Mouse (Mus musculus) lung, embryonic 16.5 days (tissue): ENCODE data around the gene Dusp13. TPM values are rescaled to one million over a fixed set of nuclear protein-coding genes. Genes with fewer than 3 reads are reported as not detected.

Experiments
- ATAC-seq: fragments of 200-750 bp; cut with Nextera tagmentation; 2 replicates; pipeline ENCODE4 v1.8.0; 2017; ENCODE audit warnings: low read depth, mild to moderate bottlenecking, moderate library complexity
- H3K27ac ChIP-seq: fragments of 300-500 bp; sonication (generic); 2 replicates; pipeline ENCODE4 v1.5.1; 2014; ENCODE audit warnings: mild to moderate bottlenecking, control low read depth, low read length
- H3K27me3 ChIP-seq: fragments of 300-500 bp; sonication (generic); 2 replicates; pipeline ENCODE4 v1.6.1; 2014; ENCODE audit warnings: low read depth, low read length, mixed read lengths; ENCODE audit not compliant: control insufficient read depth, insufficient read depth
- H3K36me3 ChIP-seq: fragments of 300-500 bp; sonication (generic); 2 replicates; pipeline ENCODE4 v1.6.1; 2014; ENCODE audit warnings: low read length; ENCODE audit not compliant: control insufficient read depth, insufficient read depth
- H3K4me1 ChIP-seq: fragments of 300-500 bp; sonication (generic); replicated peaks from 2 replicates; pipeline ENCODE4 v1.6.1; 2014; ENCODE audit warnings: low read length, mixed read lengths; ENCODE audit not compliant: control insufficient read depth, insufficient read depth
- H3K4me2 ChIP-seq: fragments of 300-500 bp; sonication (generic); 2 replicates; pipeline ENCODE4 v1.6.1; 2014; ENCODE audit warnings: low read depth, low read length, control low read depth
- H3K4me3 ChIP-seq: fragments of 300-500 bp; sonication (generic); 2 replicates; pipeline ENCODE4 v1.5.1; 2014; ENCODE audit warnings: mild to moderate bottlenecking, low read length, control low read depth
- H3K9ac ChIP-seq: fragments of 300-500 bp; sonication (generic); 2 replicates; pipeline ENCODE4 v1.6.1; 2014; ENCODE audit warnings: low read length, control low read depth
- H3K9me3 ChIP-seq: fragments of 300-500 bp; sonication (generic); 2 replicates; pipeline ENCODE4 v1.6.1; 2016; ENCODE audit warnings: low read length; ENCODE audit not compliant: control insufficient read depth
- WGBS: fragments of 180-500 bp; shearing (Covaris S2); extraction: QIAGEN DNeasy Blood & Tissue Kit; methylation state at CpG from one replicate; pipeline ENCODE4 v1.1.7; 2014; 5-methylcytosine and 5-hydroxymethylcytosine counted together
- polyA plus RNA-seq: library from polyadenylated mRNA; unstranded; fragments of >200 nt; fragmentation: Nextera tagmentation; extraction: Ambion mirVana; gene quantifications from 2 replicates; pipeline ENCODE4 v1.2.1, GENCODE M21; 2015

Gene Dusp13
- 0.28 and 0.43 TPM in 2 replicates for polyA plus RNA-seq

GRCm38 (mm10) chr14:21750881-21751542, at the start of gene Dusp13:
Dusp13 (minus strand) TSS chr14:21751181.
- Histone ChIP-seq H3K27ac (peak within 1 kb of the TSS; percentile 76), H3K9me3 (no peaks in the 10 kb centered on the region), H3K9ac (peak within 1 kb of the TSS; percentile 89), H3K4me1 (peaks cover 8% of the 10 kb centered on the region), H3K4me3 (peak within 1 kb of the TSS; percentile 89), H3K4me2 (peak within 1 kb of the TSS; percentile 70), H3K36me3 (no peaks in the 10 kb centered on the region), H3K27me3 (no peaks in the 10 kb centered on the region)
- under 1% methylated on average over 26 of the region's 26 CpGs for WGBS
- ATAC-seq = peak; percentile 67

DNA sequence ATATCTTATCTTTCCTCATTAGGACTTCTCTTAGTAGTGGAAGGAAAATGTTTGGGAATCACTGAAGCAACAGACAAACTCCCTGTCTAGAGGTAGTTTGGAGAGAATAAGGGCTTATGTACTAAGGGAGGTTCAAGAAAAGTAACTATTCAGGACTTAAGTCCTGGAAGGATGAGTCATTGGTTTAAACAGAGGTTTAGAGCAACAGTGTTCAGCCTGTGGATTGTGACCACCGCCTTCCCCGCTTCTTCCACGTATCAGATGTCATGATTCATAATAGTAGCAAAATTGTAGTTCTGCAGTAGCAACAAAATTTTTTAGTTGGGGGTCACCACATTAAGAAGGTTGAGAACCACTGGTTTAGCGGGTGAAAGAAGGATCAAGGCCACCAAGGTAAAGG, 49.7 kb upstream of the Dusp13 start:
- Histone ChIP-seq H3K27ac (no peak overlapping the region), H3K4me3 (no peak overlapping the region), H3K9me3 (no peaks in the 10 kb centered on the region), H3K9ac (no peak overlapping the region), H3K36me3 (no peaks in the 10 kb centered on the region; the same call in 1 of the 2 replicates), H3K4me1 (no peaks in the 10 kb centered on the region), H3K27me3 (no peaks in the 10 kb centered on the region), H3K4me2 (no peak overlapping the region)
- ATAC-seq = no peak
- WGBS = 90% methylated on average over 4 of the region's 4 CpGs

- no peaks in the 10 kb centered on the region for H3K27me3 ChIP-seq
- H3K9me3 ChIP-seq = no peaks in the 10 kb centered on the region
- no peak overlapping the region for H3K27ac ChIP-seq
- no peak overlapping the region for H3K4me3 ChIP-seq
- 90% methylated on average over 6 of the region's 6 CpGs for WGBS
- H3K36me3 ChIP-seq = peaks cover 3% of the 10 kb centered on the region; the same call in 1 of the 2 replicates
- 0 out of 2 replicates have a peak, but pooled peaks cover 2% of the 10 kb centered on the region for H3K4me1 ChIP-seq
- ATAC-seq = no peak
- no peak overlapping the region for H3K9ac ChIP-seq
- H3K4me2 ChIP-seq = no peak overlapping the region
Measured at GRCm38 (mm10) chr14:21792250-21792649, 41.3 kb upstream of the Dusp13 start.

DNA sequence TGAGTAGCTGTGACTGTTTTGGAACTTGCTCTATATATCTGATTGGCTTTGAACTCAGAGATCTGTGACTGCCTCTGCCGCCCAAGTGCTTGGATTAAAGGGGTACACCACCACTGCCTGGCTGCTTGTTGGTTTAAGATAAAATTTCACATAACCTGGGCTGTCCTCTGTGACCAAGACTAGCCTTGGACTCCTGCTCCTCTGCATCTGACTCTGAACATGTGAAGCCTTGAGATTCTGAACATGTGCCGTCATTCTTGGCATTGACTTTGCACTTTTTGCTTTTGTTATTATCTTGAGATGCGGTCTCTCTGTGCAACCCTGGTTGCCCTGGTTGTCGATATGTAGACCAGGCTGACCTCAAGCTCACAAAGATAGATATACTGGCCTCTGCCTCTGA, 40.7 kb upstream of the Dusp13 start:
- Histone ChIP-seq H3K4me2 (no peak overlapping the region), H3K27me3 (no peaks in the 10 kb centered on the region), H3K36me3 (peaks cover 3% of the 10 kb centered on the region; the same call in 1 of the 2 replicates), H3K9me3 (no peaks in the 10 kb centered on the region), H3K27ac (no peak overlapping the region), H3K4me1 (0 out of 2 replicates have a peak, but pooled peaks cover 2% of the 10 kb centered on the region), H3K4me3 (no peak overlapping the region), H3K9ac (no peak overlapping the region)
- no peak for ATAC-seq
- 84% methylated on average over 4 of the region's 4 CpGs for WGBS

- H3K27ac ChIP-seq = no peak overlapping the region
- no peak for ATAC-seq
- H3K27me3 ChIP-seq = no peaks in the 10 kb centered on the region
- no peak overlapping the region for H3K4me3 ChIP-seq
- no peak overlapping the region for H3K4me2 ChIP-seq
- no peaks in the 10 kb centered on the region for H3K9me3 ChIP-seq
- 0 out of 2 replicates have a peak, but pooled peaks cover 2% of the 10 kb centered on the region for H3K4me1 ChIP-seq
- H3K9ac ChIP-seq = no peak overlapping the region
- peaks cover 3% of the 10 kb centered on the region; the same call in 1 of the 2 replicates for H3K36me3 ChIP-seq
- WGBS = 84% methylated on average over 9 of the region's 9 CpGs
Measured at GRCm38 (mm10) chr14:21790585-21791251, 39.7 kb upstream of the Dusp13 start.

DNA sequence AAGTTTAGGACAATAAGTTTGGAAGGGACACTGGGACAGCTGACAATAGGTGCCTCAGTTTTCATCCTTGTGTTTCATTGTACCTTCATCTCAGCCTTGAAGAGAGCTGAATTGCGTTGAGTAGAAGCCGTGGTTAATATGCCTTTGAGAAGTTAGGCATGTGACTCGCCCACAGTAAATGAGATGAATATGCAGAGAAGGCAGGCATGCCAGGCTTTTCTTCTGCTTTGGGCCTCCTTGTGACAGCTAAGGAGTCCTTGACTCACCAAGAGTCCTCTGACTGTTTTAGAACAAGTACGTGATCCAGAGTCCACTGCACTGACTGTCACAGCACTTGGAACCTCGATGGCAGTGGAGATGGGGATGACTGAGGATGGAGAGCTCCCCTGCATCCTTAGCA, 37.1 kb upstream of the Dusp13 start:
- Histone ChIP-seq H3K4me3 (no peak overlapping the region), H3K4me1 (no peaks in the 10 kb centered on the region), H3K36me3 (peaks cover 7% of the 10 kb centered on the region), H3K27ac (no peak overlapping the region), H3K27me3 (no peaks in the 10 kb centered on the region), H3K9ac (no peak overlapping the region), H3K4me2 (no peak overlapping the region), H3K9me3 (no peaks in the 10 kb centered on the region)
- WGBS = 89% methylated on average over 5 of the region's 5 CpGs
- no peak for ATAC-seq

GRCm38 (mm10) chr14:21787374-21787773, 36.4 kb upstream of the Dusp13 start:
- Histone ChIP-seq H3K9me3 (no peaks in the 10 kb centered on the region), H3K36me3 (peaks cover 6% of the 10 kb centered on the region), H3K27ac (no peak overlapping the region), H3K4me3 (no peak overlapping the region), H3K4me2 (no peak overlapping the region), H3K27me3 (no peaks in the 10 kb centered on the region), H3K9ac (no peak overlapping the region), H3K4me1 (no peaks in the 10 kb centered on the region)
- WGBS = 82% methylated on average over 3 of the region's 3 CpGs
- ATAC-seq = no peak

GRCm38 (mm10) chr14:21786500-21786899, 35.5 kb upstream of the Dusp13 start:
- 88% methylated on average over 4 of the region's 4 CpGs for WGBS
- Histone ChIP-seq H3K4me1 (no peaks in the 10 kb centered on the region), H3K27me3 (no peaks in the 10 kb centered on the region), H3K4me3 (no peak overlapping the region), H3K9ac (no peak overlapping the region), H3K4me2 (no peak overlapping the region), H3K9me3 (no peaks in the 10 kb centered on the region), H3K27ac (no peak overlapping the region), H3K36me3 (peaks cover 3% of the 10 kb centered on the region)
- no peak for ATAC-seq

DNA sequence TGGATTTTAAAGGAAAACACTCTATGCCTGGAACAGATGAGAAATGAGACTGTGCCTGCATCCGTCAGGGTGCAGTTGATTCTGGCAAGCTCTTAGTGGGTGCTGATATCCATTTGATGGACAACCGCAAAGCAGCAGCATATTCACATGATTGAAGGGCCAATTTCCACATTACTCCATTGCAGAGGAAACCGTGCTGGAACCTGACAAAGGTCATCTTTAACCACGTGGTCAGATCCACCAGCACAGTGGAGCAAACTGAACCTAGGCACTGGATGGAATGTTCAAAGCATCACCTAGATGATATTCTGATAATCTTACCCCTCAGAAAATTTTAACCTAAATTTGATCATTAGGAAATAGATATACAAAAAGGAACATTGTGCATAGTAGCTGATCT, 25.2 kb upstream of the Dusp13 start:
- Histone ChIP-seq H3K9ac (no peak overlapping the region), H3K27me3 (no peaks in the 10 kb centered on the region), H3K9me3 (no peaks in the 10 kb centered on the region), H3K4me2 (no peak overlapping the region), H3K4me1 (no peaks in the 10 kb centered on the region), H3K4me3 (no peak overlapping the region), H3K36me3 (peaks cover 13% of the 10 kb centered on the region), H3K27ac (no peak overlapping the region)
- 95% methylated on average over 4 of the region's 4 CpGs for WGBS
- ATAC-seq = no peak
